Mouse (Mus musculus): Measurements from ENCODE around the gene Mpc2. TPM values are rescaled to one million over a fixed set of nuclear protein-coding genes. Genes with fewer than 3 reads are reported as not detected.

Gene Mpc2
- polyA plus RNA-seq, 1 experiment from 2014 or later, result 244 TPM

DNA sequence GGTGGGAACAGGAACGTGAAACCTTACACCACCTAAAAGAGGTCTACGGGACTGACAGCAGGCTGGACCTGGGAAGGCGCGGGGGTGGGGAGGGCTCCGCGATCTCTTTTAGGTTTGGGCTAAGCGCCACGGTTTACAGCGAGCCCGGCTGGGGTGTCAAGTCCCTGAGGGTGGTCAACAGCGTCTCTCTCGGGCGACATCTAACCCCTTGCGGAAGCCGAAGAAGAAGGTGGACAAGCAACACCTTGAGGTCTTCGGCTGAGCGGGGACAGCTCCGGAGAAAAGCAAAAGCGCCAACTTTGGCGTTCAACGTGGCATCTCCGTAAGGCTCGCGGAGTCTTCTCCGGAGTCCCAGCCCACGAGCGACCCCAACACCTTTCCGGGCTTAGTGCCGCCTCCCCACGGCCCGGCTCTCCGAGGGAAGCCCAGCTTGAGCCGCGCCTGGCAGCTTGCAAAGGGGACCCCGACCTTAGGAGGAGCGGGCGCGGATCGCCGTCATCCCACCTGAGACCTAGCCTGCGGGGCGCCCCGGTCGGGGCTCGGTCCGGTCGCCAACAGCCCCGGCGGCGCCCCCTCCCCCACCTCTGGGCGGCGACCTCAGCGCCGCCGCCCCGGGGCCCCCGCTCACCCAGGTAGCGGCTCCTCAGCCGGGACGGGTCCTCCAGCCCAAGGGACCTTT is 795 bp upstream of the Mpc2 start:
- under 1% methylated on average over 58 of the region's 60 CpGs for WGBS
- H3K4me3 ChIP-seq (replicated peaks; ENCODE audit: low read length), result peak overlapping the region; percentile 84
- DNase-seq (ENCODE audit: low spot score) (peak; percentile 34), ATAC-seq (ENCODE audit: low FRiP score) (no peak)
- peak overlapping the region; percentile 97 for H3K27ac ChIP-seq
- H3K4me2 ChIP-seq (replicated peaks), result peak overlapping the region; percentile 82
- H3K9me3 ChIP-seq (ENCODE audit: control insufficient read depth, low read length), result no peaks in the 10 kb centered on the region
- H3K36me3 ChIP-seq (replicated peaks; ENCODE audit: control insufficient read depth, insufficient read depth), result no peaks in the 10 kb centered on the region
- peak overlapping the region; percentile 82 for H3K9ac ChIP-seq
- peaks cover 19% of the 10 kb centered on the region for H3K4me1 ChIP-seq (replicated peaks; ENCODE audit: control insufficient read depth, insufficient read depth, low read length)
- H3K27me3 ChIP-seq (ENCODE audit: control insufficient read depth, insufficient read depth, low read length), result no peaks in the 10 kb centered on the region

GRCm38 (mm10) chr1:165460801-165461377 is 452 bp downstream of the Mpc2 start:
- Histone ChIP-seq H3K27ac (peak overlapping the region; percentile 97), H3K36me3 (replicated peaks; ENCODE audit: control insufficient read depth, insufficient read depth) (no peaks in the 10 kb centered on the region), H3K9ac (peak overlapping the region; percentile 74), H3K27me3 (ENCODE audit: control insufficient read depth, insufficient read depth, low read length) (no peaks in the 10 kb centered on the region), H3K4me2 (replicated peaks) (peak overlapping the region; percentile 78), H3K4me1 (replicated peaks; ENCODE audit: control insufficient read depth, insufficient read depth, low read length) (peaks cover 19% of the 10 kb centered on the region), H3K4me3 (replicated peaks; ENCODE audit: low read length) (peak overlapping the region; percentile 84), H3K9me3 (ENCODE audit: control insufficient read depth, low read length) (no peaks in the 10 kb centered on the region)
- under 1% methylated on average over 40 of the region's 41 CpGs for WGBS
- peak; percentile 98 for DNase-seq (ENCODE audit: low spot score)
- ATAC-seq (ENCODE audit: low FRiP score), result peak; percentile 98

GRCm38 (mm10) chr1:165461681-165462080 is 1.2 kb downstream of the Mpc2 start:
- peak overlapping the region; percentile 78 for H3K4me2 ChIP-seq (replicated peaks)
- WGBS, result 5% methylated on average over 9 of the region's 9 CpGs

GRCm38 (mm10) chr1:165462861-165463260 is 2.4 kb downstream of the Mpc2 start:
- Histone ChIP-seq H3K4me3 (replicated peaks; ENCODE audit: low read length) (no peak overlapping the region), H3K27me3 (ENCODE audit: control insufficient read depth, insufficient read depth, low read length) (no peaks in the 10 kb centered on the region), H3K36me3 (replicated peaks; ENCODE audit: control insufficient read depth, insufficient read depth) (no peaks in the 10 kb centered on the region), H3K4me2 (replicated peaks) (no peak overlapping the region), H3K4me1 (replicated peaks; ENCODE audit: control insufficient read depth, insufficient read depth, low read length) (peaks cover 19% of the 10 kb centered on the region), H3K9me3 (ENCODE audit: control insufficient read depth, low read length) (no peaks in the 10 kb centered on the region), H3K9ac (no peak overlapping the region), H3K27ac (no peak overlapping the region)
- 92% methylated on average over 1 of the region's 1 CpGs for WGBS
- DNase-seq (ENCODE audit: low spot score) (no peak), ATAC-seq (ENCODE audit: low FRiP score) (no peak)

More at GRCm38 (mm10) chr1:165461681-165462080, 1.2 kb downstream of the Mpc2 start:
- no peak for ATAC-seq (ENCODE audit: low FRiP score)
- no peaks in the 10 kb centered on the region for H3K36me3 ChIP-seq (replicated peaks; ENCODE audit: control insufficient read depth, insufficient read depth)
- peak overlapping the region; percentile 74 for H3K9ac ChIP-seq
- H3K4me1 ChIP-seq (replicated peaks; ENCODE audit: control insufficient read depth, insufficient read depth, low read length), result peaks cover 19% of the 10 kb centered on the region
- peak overlapping the region; percentile 84 for H3K4me3 ChIP-seq (replicated peaks; ENCODE audit: low read length)
- DNase-seq (ENCODE audit: low spot score), result no peak
- peak overlapping the region; percentile 76; the same call in 1 of the 2 replicates for H3K27ac ChIP-seq
- H3K9me3 ChIP-seq (ENCODE audit: control insufficient read depth, low read length), result no peaks in the 10 kb centered on the region
- no peaks in the 10 kb centered on the region for H3K27me3 ChIP-seq (ENCODE audit: control insufficient read depth, insufficient read depth, low read length)

DNA sequence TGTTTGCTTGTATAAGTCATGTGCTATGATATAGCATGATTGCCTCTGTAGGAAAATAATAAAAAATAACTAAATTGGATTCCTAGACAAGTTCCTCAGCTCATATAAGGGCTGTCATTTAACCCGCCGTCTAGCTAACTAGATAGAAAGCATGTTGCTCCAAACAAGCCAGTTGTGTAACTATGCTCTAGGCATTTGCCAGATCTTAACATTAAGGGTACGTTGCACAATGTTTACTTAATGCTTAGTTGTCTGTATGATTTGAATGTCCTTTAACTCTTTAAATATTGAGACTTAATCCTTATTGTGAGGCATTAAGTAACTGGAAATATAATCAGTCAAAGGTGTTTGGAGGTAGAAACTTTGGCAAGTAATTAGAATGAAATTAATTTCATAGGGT is 4.1 kb downstream of the Mpc2 start:
- Histone ChIP-seq H3K4me3 (replicated peaks; ENCODE audit: low read length) (no peak overlapping the region), H3K27ac (no peak overlapping the region), H3K4me2 (replicated peaks) (no peak overlapping the region), H3K36me3 (replicated peaks; ENCODE audit: control insufficient read depth, insufficient read depth) (no peaks in the 10 kb centered on the region), H3K27me3 (ENCODE audit: control insufficient read depth, insufficient read depth, low read length) (no peaks in the 10 kb centered on the region), H3K9ac (no peak overlapping the region), H3K9me3 (ENCODE audit: control insufficient read depth, low read length) (no peaks in the 10 kb centered on the region), H3K4me1 (replicated peaks; ENCODE audit: control insufficient read depth, insufficient read depth, low read length) (peaks cover 9% of the 10 kb centered on the region)
- 92% methylated on average over 3 of the region's 3 CpGs for WGBS
- ATAC-seq (ENCODE audit: low FRiP score) (no peak), DNase-seq (ENCODE audit: low spot score) (no peak)

GRCm38 (mm10) chr1:165468971-165469370 is 8.5 kb downstream of the Mpc2 start:
- Histone ChIP-seq H3K36me3 (replicated peaks; ENCODE audit: control insufficient read depth, insufficient read depth) (no peaks in the 10 kb centered on the region), H3K4me1 (replicated peaks; ENCODE audit: control insufficient read depth, insufficient read depth, low read length) (no peaks in the 10 kb centered on the region), H3K27ac (no peak overlapping the region), H3K9me3 (ENCODE audit: control insufficient read depth, low read length) (no peaks in the 10 kb centered on the region), H3K9ac (no peak overlapping the region), H3K27me3 (ENCODE audit: control insufficient read depth, insufficient read depth, low read length) (no peaks in the 10 kb centered on the region), H3K4me2 (replicated peaks) (no peak overlapping the region), H3K4me3 (replicated peaks; ENCODE audit: low read length) (no peak overlapping the region)
- DNase-seq (ENCODE audit: low spot score) (no peak), ATAC-seq (ENCODE audit: low FRiP score) (no peak)

GRCm38 (mm10) chr1:165469717-165470116 is 9.3 kb downstream of the Mpc2 start:
- ATAC-seq (ENCODE audit: low FRiP score), result no peak
- Histone ChIP-seq H3K36me3 (replicated peaks; ENCODE audit: control insufficient read depth, insufficient read depth) (no peaks in the 10 kb centered on the region), H3K9me3 (ENCODE audit: control insufficient read depth, low read length) (no peaks in the 10 kb centered on the region), H3K27me3 (ENCODE audit: control insufficient read depth, insufficient read depth, low read length) (no peaks in the 10 kb centered on the region), H3K4me1 (replicated peaks; ENCODE audit: control insufficient read depth, insufficient read depth, low read length) (no peaks in the 10 kb centered on the region), H3K9ac (no peak overlapping the region), H3K4me2 (replicated peaks) (no peak overlapping the region), H3K4me3 (replicated peaks; ENCODE audit: low read length) (no peak overlapping the region), H3K27ac (no peak overlapping the region)
- no peak for DNase-seq (ENCODE audit: low spot score)

- no peak overlapping the region for H3K4me3 ChIP-seq (replicated peaks; ENCODE audit: low read length)
- H3K9ac ChIP-seq, result no peak overlapping the region
- H3K27ac ChIP-seq, result no peak overlapping the region
- no peaks in the 10 kb centered on the region for H3K27me3 ChIP-seq (ENCODE audit: control insufficient read depth, insufficient read depth, low read length)
- no peaks in the 10 kb centered on the region for H3K36me3 ChIP-seq (replicated peaks; ENCODE audit: control insufficient read depth, insufficient read depth)
- WGBS, result 90% methylated on average over 1 of the region's 1 CpGs
- no peaks in the 10 kb centered on the region for H3K4me1 ChIP-seq (replicated peaks; ENCODE audit: control insufficient read depth, insufficient read depth, low read length)
- ATAC-seq (ENCODE audit: low FRiP score) (no peak), DNase-seq (ENCODE audit: low spot score) (no peak)
- no peak overlapping the region for H3K4me2 ChIP-seq (replicated peaks)
- H3K9me3 ChIP-seq (ENCODE audit: control insufficient read depth, low read length), result no peaks in the 10 kb centered on the region
These were observed 11.1 kb downstream of the Mpc2 start for GRCm38 (mm10) chr1:165471490-165471889.

DNA sequence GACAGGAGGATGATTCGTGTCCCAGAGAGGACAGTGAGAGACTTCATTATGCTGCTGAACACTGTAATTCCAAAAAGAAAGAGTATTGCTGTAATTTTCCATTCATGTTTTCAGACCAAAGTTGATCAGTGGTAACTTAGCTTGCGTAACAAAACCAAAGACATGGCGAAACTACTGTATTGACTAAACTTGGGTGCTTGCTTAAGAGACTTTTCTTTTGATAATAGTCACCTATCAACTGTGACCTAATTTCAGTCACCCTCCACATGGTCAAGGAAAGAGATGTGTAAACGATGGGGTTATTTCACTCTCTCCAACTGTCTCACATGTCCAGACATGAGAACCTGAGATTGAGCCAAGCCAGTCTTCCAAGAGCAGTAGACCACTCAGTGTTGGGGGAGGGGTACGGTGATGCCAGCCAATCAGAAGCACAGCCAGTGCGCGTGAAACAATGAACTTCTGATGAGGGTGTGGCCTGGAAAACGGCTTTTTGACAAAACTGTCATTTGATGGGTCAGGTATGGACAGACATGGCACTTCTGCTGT is 24.3 kb downstream of the Mpc2 start, which contains the start of gene Adcy10:
TSS of gene Adcy10 (plus strand) at position 496 of the 546 bp plus-strand sequence.
- no peak for DNase-seq (ENCODE audit: low spot score)
- no peak within 1 kb of the TSS for H3K4me3 ChIP-seq (replicated peaks; ENCODE audit: low read length)
- H3K27ac ChIP-seq, result no peak within 1 kb of the TSS
- no peaks in the 10 kb centered on the region for H3K4me1 ChIP-seq (replicated peaks; ENCODE audit: control insufficient read depth, insufficient read depth, low read length)
- H3K4me2 ChIP-seq (replicated peaks), result no peak within 1 kb of the TSS
- peaks cover 25% of the 10 kb centered on the region for H3K36me3 ChIP-seq (replicated peaks; ENCODE audit: control insufficient read depth, insufficient read depth)
- H3K27me3 ChIP-seq (ENCODE audit: control insufficient read depth, insufficient read depth, low read length), result no peaks in the 10 kb centered on the region
- no peak within 1 kb of the TSS for H3K9ac ChIP-seq
- 93% methylated on average over 8 of the region's 8 CpGs for WGBS
- no peak for ATAC-seq (ENCODE audit: low FRiP score)
- H3K9me3 ChIP-seq (ENCODE audit: control insufficient read depth, low read length), result no peaks in the 10 kb centered on the region

All from hindbrain, embryonic 14.5 days (tissue).